Mouse (Mus musculus) left cerebral cortex, adult 8-10 months (tissue): Measurements from ENCODE around the gene Tgm6. TPM values are rescaled to one million over a fixed set of nuclear protein-coding genes. Genes with fewer than 3 reads are reported as not detected.
A peak's percentile ranks its signal among the peaks of the same experiment; 100 is the strongest.

Experiments
- DNase-seq, 2 experiments: peaks; one replicate each; pipeline ENCODE4 v3.0.0; 2022; ENCODE audit warnings: low spot score in 2 of 2
- total RNA-seq, 4 experiments: library from RNA; stranded (reverse); gene quantifications; 2 replicates each; pipeline ENCODE4 v1.2.4; 2022

Gene Tgm6
- under 1 TPM in 3 of 4 experiments, not detected in 1; 0.09 to 0.26 (median 0.23) TPM for total RNA-seq

DNA sequence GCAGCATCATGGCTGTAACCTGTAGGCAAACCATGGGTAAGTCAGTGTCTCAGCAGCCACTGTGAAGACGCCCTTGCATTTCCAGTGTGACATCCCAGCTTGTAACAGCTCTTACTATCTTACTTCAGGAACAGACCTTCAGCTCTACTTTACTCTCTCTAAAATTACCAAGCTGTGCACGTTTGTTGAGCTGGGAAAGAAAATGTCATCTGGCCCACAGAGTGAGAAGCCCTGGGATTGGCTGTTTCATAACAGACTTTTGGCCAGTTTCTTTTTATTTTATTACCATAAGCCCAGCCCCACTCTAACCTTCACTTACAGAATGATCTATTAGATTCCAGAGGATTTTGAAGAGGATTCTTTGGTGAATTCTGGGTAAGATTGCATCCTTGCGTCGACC is at the start of gene Tgm6:
Gene Tgm6, plus strand, starts transcription at position 301 of the 400 bp plus-strand sequence.
- DNase-seq, result no peak

DNA sequence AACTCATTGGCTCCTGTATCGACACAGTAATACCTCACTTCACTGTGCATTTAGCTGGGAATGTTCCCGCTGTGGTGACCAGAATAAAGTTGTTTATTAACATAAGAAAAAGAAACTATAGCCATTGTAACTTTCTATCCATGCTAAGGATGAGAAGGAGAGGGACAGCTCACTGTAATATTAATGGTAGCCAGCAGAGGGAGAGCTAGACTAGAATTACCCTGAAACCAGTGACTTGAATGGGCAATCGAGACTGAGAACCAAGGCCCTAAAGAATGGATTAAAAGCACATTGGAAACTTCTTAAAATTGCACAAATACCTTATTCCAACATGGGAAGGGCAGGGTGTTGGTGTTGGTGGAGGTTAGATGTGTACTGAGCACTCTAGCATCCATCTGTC is 44.0 kb upstream of the Tgm6 start:
- no peak for DNase-seq

DNA sequence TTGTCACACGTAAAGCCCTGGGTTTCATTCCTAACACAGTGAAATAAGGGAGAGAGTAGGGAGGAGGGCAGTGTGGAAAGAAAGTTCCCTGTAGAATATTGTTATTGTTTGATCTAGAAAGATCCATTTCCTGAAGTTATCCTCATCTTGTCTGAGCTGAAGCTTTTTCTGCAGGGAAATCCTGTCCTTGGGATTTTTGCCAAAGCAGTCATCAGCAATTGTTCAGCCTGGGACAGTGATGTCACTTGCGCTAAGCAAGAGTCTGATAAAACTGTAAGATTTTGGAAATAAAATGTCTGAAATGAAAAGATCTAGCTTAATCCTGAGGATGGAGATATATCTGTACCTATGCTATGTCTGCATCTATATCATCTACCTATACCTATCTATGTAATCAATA is 41.8 kb upstream of the Tgm6 start:
- DNase-seq, result no peak

DNA sequence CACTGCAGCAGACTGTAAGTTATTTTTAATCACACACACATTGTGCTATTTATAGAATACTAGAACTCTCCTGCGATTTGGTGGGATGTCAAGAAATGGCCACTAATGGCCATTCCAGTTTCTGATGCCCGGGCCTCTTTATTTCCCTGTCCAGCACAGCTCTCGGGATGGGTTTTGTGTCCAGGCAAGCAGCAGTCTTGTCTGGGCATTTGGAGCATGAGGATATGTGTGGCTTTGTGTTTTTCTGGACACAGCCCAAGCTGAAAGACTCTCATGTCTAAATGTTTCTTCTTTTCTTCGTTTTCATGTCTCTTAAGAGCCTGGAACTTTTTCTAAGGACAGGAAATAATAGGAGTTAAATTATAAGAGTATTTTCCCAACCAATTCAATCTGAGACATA is 588 bp downstream of the Tgm6 start:
- no peak for DNase-seq

DNA sequence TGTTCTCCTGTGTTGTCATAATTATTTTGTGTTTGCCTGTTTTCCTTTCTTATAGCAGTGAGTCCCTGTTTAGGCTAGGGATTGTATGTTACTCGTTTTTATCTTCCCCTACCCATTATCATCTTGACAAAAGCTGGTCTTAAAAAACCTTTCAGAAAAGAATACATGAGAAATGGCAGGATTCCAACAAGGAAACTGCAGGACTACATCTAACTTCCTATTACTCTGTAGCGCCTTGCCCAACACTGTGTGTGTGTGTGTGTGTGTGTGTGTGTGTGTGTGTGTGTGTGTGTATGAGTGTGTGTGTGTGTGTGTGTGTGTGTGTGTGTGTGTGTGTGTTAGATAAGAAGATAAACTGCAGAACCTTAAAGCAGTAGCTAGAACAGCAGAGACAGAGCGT is 1.2 kb downstream of the Tgm6 start:
- no peak for DNase-seq

DNA sequence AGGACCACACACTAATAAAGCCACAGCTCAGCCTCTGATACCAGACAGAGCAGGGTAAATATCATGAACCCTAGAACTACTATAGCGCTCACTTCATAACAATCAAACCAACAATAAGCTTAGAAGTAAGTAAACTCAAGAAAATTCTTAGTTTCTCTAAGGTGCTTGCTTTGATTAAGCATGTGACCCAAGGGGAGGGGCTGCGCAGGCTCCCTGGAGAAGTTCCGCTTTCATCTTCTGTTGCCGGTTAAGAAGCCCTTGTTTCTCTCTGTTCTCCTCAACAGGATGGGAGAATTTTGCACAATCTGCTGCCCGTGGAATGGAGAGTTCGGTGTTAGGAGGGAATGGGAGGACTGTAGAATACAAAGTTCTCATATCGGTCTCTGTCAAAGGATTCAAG is 6.4 kb downstream of the Tgm6 start:
- DNase-seq, result no peak

DNA sequence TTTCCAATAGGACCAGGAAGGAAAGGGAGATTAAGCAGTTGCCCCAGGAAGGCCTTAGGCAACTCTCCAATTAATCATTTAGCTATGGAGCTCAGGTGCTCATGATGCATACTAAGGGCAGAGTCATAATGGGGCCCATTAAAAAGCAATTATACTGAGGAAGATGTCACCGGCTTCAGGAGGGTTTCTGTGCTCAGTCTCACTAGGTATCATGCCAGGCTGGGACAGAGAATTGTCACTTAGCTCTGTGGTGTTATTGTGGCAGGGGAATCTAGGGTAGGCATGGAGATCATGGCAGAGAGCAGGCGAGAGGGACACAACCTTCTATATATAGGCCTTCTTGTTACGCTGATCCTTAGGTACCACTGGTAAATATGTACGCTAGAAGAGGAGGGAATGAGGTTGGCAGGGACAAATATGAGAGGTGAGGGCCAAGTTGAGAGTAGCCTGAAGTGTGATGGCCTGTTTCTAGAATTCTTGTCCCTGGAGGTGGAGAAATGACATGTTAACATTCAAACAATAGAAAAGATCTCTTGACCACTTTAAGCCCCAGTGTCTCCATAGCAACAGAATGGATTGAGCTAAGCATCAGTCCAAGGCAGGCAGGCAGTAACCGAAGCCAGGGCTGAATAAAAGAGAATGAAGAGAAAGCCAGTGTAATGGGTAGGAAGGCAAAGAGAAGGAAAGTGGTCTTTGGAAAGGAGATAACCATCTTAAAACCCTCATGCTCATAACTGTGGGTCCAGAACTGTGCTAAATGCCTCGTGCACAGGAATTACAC is 13.3 kb downstream of the Tgm6 start:
- no peak for DNase-seq

DNA sequence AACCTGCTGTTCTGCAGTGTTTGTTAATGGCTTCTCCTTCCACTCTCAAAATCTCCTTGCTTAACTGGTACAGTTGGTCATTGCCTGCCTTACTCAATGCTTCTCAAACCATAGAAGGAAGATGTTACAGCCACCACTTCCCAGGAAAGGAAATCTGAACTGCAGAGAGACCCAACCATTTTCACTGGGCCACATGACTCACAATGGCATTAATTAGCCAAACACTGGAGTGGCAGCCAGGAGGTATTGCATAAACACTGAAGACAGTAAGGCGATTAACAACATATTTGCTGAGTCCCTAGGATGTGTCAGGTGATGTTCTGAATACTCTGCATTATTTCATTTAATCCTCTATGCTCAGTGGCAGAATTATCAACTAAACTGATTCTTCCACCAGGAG is 13.9 kb downstream of the Tgm6 start:
- no peak for DNase-seq

DNA sequence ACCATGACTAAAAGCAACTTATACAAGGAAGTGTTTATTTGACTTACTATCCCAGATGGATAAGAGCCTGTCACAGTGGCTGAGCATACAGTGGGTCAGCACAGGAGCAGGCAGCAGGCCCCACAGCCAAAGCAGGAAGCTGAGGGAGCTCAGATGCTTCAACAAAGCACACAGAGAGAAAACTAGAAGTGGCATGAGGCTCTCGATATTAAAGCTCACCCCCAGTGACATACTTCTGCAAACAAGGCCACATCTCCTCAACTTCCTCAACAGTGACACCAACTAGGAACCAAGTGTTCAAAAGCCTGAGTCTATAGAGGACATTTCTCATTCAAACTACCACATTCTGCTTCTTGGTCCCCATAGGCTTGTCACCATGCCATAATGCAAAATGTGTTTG is 17.5 kb downstream of the Tgm6 start:
- no peak for DNase-seq

DNA sequence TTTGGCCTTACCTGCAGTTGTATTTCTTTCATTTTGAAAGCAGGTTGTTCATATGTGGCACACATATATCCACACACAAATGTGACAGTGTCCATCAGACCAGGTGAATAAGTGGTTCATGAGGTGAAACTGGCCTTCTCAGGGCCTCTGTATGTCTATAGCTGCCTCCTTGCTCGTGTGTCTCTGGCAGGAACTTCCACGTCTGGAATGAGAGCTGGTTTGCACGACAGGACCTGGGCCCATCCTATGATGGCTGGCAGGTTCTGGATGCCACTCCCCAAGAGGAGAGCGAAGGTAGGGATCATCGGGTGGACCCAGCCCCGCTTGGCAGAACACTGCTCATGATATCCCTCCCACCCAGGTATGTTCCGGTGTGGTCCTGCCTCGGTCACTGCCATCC is 30.8 kb downstream of the Tgm6 start:
- no peak for DNase-seq

DNA sequence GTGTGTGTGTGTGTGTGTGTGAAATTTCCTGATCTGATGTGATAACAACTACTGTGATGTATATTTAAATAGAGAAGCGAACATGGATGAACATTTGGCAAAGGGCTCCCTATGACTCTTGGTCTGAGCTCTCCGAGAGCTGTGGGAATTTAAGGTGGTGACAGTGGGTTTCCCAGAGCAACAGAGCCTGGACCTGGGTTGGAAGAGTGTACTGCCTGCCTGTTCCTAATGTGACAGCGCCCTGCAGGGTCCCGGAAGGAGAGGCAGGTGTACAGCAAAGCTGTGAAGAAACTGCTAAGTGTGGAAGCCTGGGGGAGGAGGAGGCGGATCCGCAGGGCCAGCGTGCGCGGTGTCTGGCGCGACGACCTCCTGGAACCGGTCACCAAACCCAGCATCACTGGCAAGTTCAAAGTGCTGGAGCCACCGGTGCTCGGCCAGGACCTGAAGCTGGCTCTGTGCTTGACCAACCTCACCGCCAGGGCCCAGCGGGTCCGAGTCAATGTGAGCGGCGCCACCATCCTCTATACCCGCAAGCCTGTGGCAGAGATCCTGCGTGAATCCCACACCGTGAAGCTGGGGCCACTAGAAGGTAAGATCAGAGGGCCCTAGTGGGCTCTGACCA is 32.6 kb downstream of the Tgm6 start:
- DNase-seq, result no peak

DNA sequence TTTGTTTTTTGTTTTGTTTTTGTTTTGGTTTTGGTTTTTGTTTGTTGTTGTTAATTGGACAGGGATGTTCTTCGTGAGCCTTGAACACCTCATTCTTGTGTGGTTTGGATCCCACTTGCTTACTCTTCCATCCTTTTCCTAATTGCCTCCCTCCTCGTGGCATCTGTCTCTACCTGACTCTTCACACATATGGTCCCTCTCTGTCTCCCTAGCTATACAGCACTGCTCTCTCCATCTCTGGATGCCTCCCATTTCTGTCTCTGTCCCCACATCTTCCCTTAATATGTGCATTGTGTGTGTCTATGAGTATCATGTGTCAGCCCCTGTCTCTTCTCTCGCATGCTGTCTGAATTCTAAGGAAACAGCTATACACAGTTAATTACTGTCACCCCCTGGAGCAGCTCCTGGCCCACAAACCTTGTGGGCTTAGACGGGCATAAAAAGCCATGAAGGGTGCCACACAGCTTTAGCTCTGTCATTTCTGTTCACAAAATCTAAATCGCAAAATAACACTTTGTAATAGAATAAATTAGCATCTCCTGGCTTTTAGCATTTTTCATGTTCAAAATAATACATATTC is 34.0 kb downstream of the Tgm6 start:
- no peak for DNase-seq

DNA sequence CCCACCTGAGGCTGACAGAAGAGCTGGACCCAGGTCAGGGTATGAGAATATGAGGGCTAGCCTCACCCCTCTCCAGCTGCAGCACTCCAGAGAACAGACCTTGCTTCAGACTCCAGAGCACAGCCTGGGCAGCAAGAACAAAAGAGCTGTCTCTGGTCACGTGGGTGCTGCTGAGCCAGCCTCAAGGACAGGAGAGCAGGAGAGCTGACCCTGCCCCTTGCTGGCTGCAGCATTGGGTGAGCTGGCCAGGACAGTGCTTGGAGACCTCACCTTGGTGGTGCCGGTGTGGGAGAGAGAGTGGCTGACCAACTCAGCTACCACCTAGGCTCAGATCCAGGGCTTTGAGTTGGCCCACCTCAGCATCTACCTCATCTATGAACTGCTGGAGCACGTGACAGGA is 43.0 kb downstream of the Tgm6 start:
- DNase-seq, result no peak

DNA sequence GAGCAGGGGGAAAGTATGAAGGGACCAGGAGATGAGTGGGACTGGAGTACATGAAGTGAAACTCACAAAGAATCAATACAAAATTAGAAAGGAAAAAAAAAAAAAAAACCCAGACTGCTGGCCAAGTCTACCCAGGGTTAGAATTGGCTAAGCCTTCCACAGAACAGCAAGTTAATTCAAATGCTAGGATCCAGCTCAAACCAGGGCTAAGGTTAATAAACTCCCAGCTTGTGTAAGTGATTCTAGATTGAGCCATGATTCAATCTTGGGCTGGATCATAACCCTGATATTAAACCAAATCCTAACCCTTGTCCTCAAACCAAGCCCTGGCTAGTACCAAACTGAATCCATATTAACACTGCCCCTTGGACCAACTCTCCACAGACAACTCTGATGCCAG is 43.6 kb downstream of the Tgm6 start:
- no peak for DNase-seq

DNA sequence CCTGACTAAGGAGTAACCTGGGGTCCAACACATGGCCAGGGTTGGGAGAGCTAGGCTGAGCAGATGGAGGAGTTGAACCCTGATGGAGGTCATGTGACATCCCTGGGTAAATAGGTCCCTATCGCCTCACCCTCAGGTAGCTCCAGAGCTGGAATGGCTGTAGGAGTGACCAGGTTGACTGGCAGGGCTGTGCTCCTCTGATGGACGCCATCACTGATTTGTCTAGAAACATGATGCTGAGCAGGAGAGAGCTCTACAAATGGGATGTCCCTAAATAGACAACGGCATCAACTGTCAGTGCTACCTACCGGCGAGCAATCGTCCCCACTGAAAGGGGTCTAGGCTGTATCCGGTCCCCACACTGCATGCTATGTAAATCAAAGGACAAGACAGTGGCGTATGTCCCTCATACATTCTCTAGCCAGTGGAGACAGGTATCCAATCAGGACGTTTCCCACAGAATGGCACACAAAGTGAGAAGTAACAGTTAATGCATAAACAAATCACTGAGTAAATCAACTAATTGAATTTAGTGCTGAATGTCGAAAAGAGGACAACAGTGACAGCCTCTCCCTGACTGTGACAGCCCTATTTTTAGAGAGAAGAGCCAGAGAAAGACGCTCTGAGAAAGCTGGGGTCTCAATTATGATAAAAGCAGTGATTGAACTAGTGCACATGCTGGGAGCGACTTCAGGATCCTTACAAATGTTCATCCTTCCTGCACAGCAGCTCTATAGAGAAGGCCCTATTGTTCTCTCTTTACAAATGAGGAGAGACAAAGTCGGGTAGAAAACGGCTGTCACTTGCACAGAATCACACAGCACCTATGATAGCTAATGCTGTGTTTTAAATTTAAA is 45.2 kb downstream of the Tgm6 start:
- no peak for DNase-seq

DNA sequence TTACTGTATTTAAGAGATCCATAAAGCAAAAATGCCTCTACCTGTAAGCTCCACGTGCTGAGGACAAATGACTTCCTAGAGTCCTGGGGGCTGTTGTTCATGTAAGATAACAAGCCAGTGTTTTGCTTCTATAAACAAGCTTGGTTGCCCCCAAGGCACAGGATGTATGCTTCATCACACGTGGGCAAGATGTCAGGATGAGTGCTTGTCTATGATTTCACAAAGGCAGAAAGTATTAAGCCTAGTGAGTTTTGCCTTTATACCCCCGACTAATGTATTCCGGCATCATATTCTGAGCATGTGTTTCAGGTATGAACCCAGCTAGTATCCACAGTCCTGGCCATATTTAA is 45.8 kb downstream of the Tgm6 start:
- no peak for DNase-seq

DNA sequence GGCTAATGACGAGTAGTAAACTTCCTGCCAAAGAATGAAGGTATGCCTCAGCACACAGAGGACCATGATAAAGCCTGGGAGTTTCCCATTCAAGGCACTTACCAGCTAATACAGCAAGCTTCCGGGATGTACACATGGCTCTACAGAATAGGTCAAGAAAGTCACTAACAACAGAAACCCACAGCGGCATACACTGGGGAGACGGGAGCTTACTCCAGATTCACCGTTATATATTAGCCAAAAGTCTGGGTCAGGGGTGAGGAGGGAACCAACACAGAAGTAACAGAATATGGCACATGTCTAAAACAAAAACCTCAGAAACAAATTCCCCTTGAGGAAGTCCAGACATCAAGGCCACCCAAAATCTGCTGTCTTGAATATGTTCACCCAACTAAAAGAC is 50.5 kb downstream of the Tgm6 start:
- no peak for DNase-seq

DNA sequence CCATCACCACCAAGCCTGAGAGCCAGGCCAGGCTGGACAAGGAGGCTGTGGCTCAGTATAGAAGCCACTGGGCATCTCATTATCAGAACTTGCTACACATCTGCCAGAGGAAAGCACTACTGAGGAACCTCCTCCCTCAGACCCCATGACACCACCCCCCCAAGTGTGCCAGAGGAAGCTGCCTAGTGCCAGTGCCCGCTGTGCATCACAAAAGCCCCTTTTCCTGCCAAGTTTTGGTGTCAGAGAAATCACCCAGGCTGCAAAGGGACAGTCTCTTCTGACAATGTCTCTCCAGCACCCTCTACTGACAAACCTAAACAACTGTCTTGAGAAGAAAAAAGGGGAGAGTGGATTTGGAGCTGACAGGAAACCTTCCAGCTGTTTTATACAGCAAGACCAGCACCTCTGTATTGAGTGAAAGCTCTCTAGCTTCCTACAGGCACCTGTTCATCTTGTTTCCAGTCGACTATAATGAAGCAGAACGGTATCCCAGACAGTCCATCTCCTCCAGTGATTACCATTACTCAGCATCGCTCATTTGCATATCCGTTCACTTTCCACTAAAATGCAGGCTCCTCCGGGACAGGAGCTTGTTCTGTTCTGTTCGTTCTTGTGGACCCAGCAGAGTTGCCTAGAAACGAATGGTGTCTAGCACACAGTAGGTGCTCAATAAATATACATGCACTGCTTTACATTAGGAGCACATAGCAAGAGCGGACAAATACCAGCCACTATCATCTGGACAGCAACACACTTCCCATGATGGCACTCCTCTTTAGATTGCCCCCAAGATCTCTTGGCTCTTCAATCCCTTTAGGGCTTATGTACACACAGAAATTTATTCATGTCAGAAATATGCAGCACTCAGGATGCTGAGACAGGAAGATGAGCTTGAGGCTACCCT is 54.3 kb downstream of the Tgm6 start:
- DNase-seq, result peak in 1 of 2 experiments; percentile 50

DNA sequence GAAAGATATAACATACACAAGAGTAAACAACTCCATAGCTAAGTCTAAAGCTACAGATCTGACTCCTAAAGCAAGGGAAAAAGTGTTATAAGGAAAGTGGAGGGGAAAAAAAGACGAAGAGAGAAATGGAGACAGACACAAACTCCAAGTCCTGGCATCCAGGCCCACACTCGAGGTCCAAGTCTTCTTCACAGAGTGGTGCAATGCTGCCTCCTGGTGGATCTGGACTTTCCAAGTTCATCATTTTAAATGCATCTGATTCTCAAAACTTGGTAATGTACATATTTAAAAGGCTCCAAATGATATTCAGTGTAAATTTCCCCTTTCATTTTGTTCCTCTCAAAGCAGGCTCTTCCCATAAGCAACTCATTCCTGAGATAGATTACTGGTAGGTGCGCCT is 55.6 kb downstream of the Tgm6 start:
- DNase-seq, result peak; percentile 22 to 28

DNA sequence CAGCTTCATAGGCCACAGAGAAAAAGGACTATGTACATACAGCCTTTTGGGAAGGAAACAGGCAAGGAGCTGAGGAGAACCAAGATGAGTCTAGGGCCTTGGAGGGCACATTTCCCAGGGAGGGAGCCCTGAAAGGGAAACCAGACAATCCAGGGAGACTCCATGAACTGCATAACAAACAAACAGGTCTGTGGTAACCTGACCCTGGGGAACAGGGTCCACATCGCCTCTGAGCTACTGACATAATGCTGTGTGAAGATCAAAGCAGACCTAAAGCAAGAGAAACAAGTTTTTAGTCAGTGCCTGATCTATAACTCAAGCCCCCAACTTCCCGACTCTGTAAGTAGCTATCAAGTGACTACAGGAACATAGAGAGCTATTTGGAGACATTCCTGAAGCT is 59.5 kb downstream of the Tgm6 start:
- DNase-seq, result no peak

DNA sequence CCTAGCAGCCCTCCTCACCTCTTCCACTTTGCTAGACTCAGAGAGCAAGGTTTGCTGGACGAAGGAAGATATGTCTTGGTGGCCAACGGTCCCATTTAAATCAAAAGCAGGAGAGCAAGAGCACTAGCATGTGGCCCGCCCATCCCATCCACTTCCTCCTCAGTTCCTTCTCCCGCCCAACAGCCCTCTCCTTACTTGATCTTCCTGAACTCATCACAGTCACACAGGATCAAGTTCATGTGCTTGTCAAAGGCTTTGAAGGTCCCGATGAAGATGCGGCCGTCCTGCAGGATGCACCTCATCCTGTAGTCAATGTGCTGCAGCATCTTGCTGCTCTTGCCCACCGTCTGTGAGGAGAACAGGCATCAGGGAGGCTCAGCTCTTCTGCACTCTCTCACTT is 64.6 kb downstream of the Tgm6 start:
- DNase-seq, result no peak
